Mouse (Mus musculus) myocyte (in vitro differentiated cells): ENCODE data around the gene Rab17. TPM values are rescaled to one million over a fixed set of nuclear protein-coding genes. Genes with fewer than 3 reads are reported as not detected.

Source experiments
- H3K27me3 ChIP-seq: one replicate; pipeline ENCODE4 v1.6.1; 2011; ENCODE audit not compliant: control insufficient read depth, insufficient read depth, insufficient read length
- H3K36me3 ChIP-seq: one replicate; pipeline ENCODE4 v1.6.1; 2011; ENCODE audit not compliant: control insufficient read depth, insufficient read depth
- H3K4me2 ChIP-seq: one replicate; pipeline ENCODE4 v1.6.1; 2011; ENCODE audit warnings: low read depth, control low read depth
- H3K4me3 ChIP-seq: one replicate; pipeline ENCODE4 v1.5.1; 2011; ENCODE audit warnings: mild to moderate bottlenecking, control low read depth, moderate library complexity
- H3K79me2 ChIP-seq: one replicate; pipeline ENCODE4 v1.6.1; 2011; ENCODE audit not compliant: control insufficient read depth, insufficient read depth
- H3ac ChIP-seq: one replicate; pipeline ENCODE4 v1.6.1; 2011; ENCODE audit not compliant: control insufficient read depth, insufficient read length
- CEBPB ChIP-seq: IDR thresholded peaks from 2 replicates; pipeline ENCODE4 v1.6.1; 2011; ENCODE audit warnings: mild to moderate bottlenecking, moderate library complexity; ENCODE audit not compliant: poor library complexity, insufficient read depth, severe bottlenecking
- E2F4 ChIP-seq: IDR thresholded peaks from one replicate; pipeline ENCODE4 v1.6.1; 2011; ENCODE audit warnings: mild to moderate bottlenecking, control low read depth, moderate library complexity; ENCODE audit not compliant: insufficient read depth
- MAX ChIP-seq: IDR thresholded peaks from one replicate; pipeline ENCODE4 v1.6.1; 2011; ENCODE audit warnings: low read depth, mild to moderate bottlenecking, control low read depth
- MYOD1 ChIP-seq, 3 experiments: IDR thresholded peaks; one replicate each; pipeline ENCODE4 v1.6.1; 2011; ENCODE audit warnings: control low read depth in 2 of 3, low read depth in 2 of 3, mild to moderate bottlenecking in 2 of 3, moderate library complexity in 1 of 3; ENCODE audit not compliant: insufficient read length in 2 of 3, control insufficient read depth in 1 of 3
- MYOG ChIP-seq, 3 experiments: IDR thresholded peaks; one replicate each; pipeline ENCODE4 v1.6.1; 2011; ENCODE audit warnings: control low read depth in 2 of 3, low read depth in 2 of 3, mild to moderate bottlenecking in 2 of 3; ENCODE audit not compliant: insufficient read length in 2 of 3, control insufficient read depth in 1 of 3, insufficient read depth in 1 of 3
- POLR2A ChIP-seq: IDR thresholded peaks from one replicate; pipeline ENCODE4 v1.6.1; 2011; ENCODE audit warnings: low read depth, mild to moderate bottlenecking, control low read depth, moderate library complexity; ENCODE audit not compliant: insufficient read length
- POLR2AphosphoS2 ChIP-seq: IDR thresholded peaks from one replicate; pipeline ENCODE4 v1.6.1; 2011; ENCODE audit warnings: low read depth, control low read depth; ENCODE audit not compliant: insufficient read length
- REST ChIP-seq: IDR thresholded peaks from one replicate; pipeline ENCODE4 v1.6.1; 2011; ENCODE audit warnings: mild to moderate bottlenecking, control low read depth, moderate library complexity; ENCODE audit not compliant: insufficient read depth, insufficient read length
- SRF ChIP-seq: IDR thresholded peaks from one replicate; pipeline ENCODE4 v1.6.1; 2011; ENCODE audit warnings: low read depth; ENCODE audit not compliant: control insufficient read depth, insufficient read length
- TCF12 ChIP-seq: IDR thresholded peaks from one replicate; pipeline ENCODE4 v1.6.1; 2011; ENCODE audit warnings: mild to moderate bottlenecking, control low read depth; ENCODE audit not compliant: poor library complexity, insufficient read depth, severe bottlenecking
- TCF3 ChIP-seq: IDR thresholded peaks from one replicate; pipeline ENCODE4 v1.6.1; 2011; ENCODE audit warnings: low read depth, control low read depth; ENCODE audit not compliant: insufficient read length
- USF1 ChIP-seq: IDR thresholded peaks from one replicate; pipeline ENCODE4 v1.6.1; 2011; ENCODE audit warnings: low read depth, mild to moderate bottlenecking, control low read depth, moderate library complexity
- polyA plus RNA-seq: library from polyadenylated mRNA; unstranded; fragments of >200 nt; fragmentation: generic; extraction: Trizol; gene quantifications from one replicate; pipeline ENCODE4 v1.2.1, GENCODE M21; 2012; ENCODE audit warnings: missing spikeins

The Rab17 gene
- polyA plus RNA-seq, 1 experiment = not detected

DNA sequence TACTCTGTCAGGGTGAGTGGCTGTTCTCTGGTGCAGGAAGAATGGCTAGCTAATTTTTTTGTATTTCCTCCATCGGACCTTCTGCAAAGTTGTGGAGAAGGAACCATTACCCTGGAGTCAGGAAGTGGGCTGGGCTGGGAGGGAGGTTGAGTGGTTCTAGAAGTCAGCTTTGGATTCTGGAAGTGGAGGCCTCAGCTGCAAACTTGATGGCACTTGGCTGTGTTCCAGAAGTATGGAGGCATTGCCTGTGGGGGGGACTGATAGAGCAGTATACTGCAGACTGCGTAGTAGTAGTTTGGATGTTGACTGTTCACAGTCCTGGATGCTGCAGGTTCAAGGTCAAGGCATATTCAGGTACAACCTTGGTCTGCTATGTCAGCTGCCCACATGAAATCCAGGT lies 41.3 kb upstream of the Rab17 start:
- no peaks in the 10 kb centered on the region for H3K27me3 ChIP-seq
- peaks cover 65% of the 10 kb centered on the region for H3K79me2 ChIP-seq
- TF ChIP-seq MYOD1 (IDR thresholded peaks at IDR 0.05; ENCODE audit: control insufficient read depth in 1 of 3, insufficient read length in 2 of 3, low read depth in 2 of 3) (no peak), TCF12 (no peak), CEBPB (no peak), SRF (no peak), TCF3 (no peak), POLR2A (no peak), MYOG (IDR thresholded peaks at IDR 0.05; ENCODE audit: control insufficient read depth in 1 of 3, insufficient read depth in 1 of 3, insufficient read length in 2 of 3, low read depth in 2 of 3) (no peak), E2F4 (no peak), MAX (no peak), REST (no peak)
- H3K36me3 ChIP-seq = no peaks in the 10 kb centered on the region
- no peak overlapping the region for H3K4me2 ChIP-seq
- no peak overlapping the region for H3K4me3 ChIP-seq
- no peak overlapping the region for H3ac ChIP-seq

DNA sequence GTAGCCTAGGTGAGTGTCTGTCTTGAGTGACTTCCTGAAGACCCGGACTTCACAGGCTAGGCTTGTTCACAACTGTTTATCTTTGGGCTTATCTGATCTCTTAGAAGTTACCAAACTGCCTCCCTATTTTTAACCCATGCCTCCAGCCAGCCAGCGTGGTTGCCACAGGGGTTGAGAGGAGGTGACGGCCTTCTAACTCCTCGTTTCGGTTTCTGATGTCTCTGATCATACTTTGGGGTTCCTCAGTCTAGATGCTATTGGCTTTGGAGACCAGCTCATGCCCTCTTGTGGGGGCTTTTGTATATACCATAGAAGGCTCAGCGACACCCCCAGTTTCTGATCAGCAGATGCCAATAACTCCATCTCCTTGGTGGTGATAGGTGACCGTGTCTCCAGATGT lies 40.8 kb upstream of the Rab17 start:
- Histone ChIP-seq H3K4me2 (no peak overlapping the region), H3K36me3 (no peaks in the 10 kb centered on the region), H3K4me3 (no peak overlapping the region)

DNA sequence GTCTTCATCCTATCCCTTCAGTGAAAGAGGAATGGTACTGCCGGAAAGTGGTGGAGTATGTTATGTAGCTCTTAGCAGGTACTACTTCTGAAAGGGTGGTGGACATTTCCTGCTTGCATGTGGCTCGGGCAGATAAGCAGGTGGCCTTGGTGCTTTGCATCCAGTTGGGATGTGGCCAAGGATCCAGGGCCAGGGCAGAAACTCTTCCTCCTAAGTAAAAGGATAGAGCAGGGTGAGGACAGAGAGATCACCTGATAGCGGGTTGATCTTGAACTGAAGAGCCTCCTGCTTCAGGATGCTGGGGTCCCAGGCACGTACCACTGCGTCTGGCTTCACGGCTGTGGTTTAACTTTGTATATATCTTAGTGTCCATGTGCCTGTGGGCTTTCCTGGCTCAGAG lies 39.8 kb upstream of the Rab17 start:
- Histone ChIP-seq H3K4me2 (no peak overlapping the region), H3ac (no peak overlapping the region), H3K79me2 (peaks cover 74% of the 10 kb centered on the region), H3K4me3 (no peak overlapping the region), H3K36me3 (no peaks in the 10 kb centered on the region), H3K27me3 (no peaks in the 10 kb centered on the region)
- TF ChIP-seq TCF3 (no peak), USF1 (no peak), MYOG (IDR thresholded peaks at IDR 0.05; ENCODE audit: control insufficient read depth in 1 of 3, insufficient read depth in 1 of 3, insufficient read length in 2 of 3, low read depth in 2 of 3) (no peak), MYOD1 (IDR thresholded peaks at IDR 0.05; ENCODE audit: control insufficient read depth in 1 of 3, insufficient read length in 2 of 3, low read depth in 2 of 3) (no peak)

More for the DNA sequence above, 40.8 kb upstream of the Rab17 start:
- TF ChIP-seq MAX (no peak), USF1 (no peak), SRF (no peak), TCF12 (no peak), POLR2AphosphoS2 (no peak), TCF3 (no peak), REST (no peak), POLR2A (no peak), E2F4 (no peak), MYOD1 (IDR thresholded peaks at IDR 0.05; ENCODE audit: control insufficient read depth in 1 of 3, insufficient read length in 2 of 3, low read depth in 2 of 3) (no peak), CEBPB (no peak), MYOG (IDR thresholded peaks at IDR 0.05; ENCODE audit: control insufficient read depth in 1 of 3, insufficient read depth in 1 of 3, insufficient read length in 2 of 3, low read depth in 2 of 3) (no peak)
- Histone ChIP-seq H3ac (no peak overlapping the region), H3K27me3 (no peaks in the 10 kb centered on the region), H3K79me2 (peaks cover 69% of the 10 kb centered on the region)

DNA sequence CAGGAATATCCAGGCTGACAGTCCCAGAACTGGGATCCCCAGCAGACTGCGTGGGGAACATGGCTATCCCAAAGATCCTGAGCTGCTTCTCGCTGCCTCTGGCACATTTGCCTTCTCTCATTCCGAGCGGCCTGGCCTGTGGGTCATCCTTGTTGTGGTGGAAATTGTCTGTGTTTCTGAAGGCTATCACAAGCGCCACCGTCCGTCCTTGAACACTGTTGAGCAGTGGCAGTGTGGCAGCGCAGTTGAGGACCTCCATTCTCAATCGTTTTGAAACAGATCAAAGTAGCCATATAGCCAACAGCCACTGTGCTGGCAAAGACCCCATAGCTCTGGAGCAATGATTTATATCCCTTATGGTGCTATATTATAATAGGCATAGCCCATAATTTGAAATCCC lies 39.3 kb upstream of the Rab17 start:
- H3K4me3 ChIP-seq = no peak overlapping the region
- H3ac ChIP-seq = no peak overlapping the region
- peaks cover 74% of the 10 kb centered on the region for H3K79me2 ChIP-seq
- H3K27me3 ChIP-seq = no peaks in the 10 kb centered on the region
- H3K4me2 ChIP-seq = no peak overlapping the region
- no peak for TF ChIP-seq MAX
- no peak for TF ChIP-seq REST
- no peak for TF ChIP-seq TCF3
- TF ChIP-seq USF1 = no peak
- TF ChIP-seq MYOG (IDR thresholded peaks at IDR 0.05; ENCODE audit: control insufficient read depth in 1 of 3, insufficient read depth in 1 of 3, insufficient read length in 2 of 3, low read depth in 2 of 3) = no peak
- TF ChIP-seq TCF12 = no peak
- TF ChIP-seq POLR2A = no peak
- no peak for TF ChIP-seq SRF
- TF ChIP-seq POLR2AphosphoS2 = no peak
- no peak for TF ChIP-seq MYOD1 (IDR thresholded peaks at IDR 0.05; ENCODE audit: control insufficient read depth in 1 of 3, insufficient read length in 2 of 3, low read depth in 2 of 3)
- TF ChIP-seq CEBPB = no peak
- no peaks in the 10 kb centered on the region for H3K36me3 ChIP-seq

DNA sequence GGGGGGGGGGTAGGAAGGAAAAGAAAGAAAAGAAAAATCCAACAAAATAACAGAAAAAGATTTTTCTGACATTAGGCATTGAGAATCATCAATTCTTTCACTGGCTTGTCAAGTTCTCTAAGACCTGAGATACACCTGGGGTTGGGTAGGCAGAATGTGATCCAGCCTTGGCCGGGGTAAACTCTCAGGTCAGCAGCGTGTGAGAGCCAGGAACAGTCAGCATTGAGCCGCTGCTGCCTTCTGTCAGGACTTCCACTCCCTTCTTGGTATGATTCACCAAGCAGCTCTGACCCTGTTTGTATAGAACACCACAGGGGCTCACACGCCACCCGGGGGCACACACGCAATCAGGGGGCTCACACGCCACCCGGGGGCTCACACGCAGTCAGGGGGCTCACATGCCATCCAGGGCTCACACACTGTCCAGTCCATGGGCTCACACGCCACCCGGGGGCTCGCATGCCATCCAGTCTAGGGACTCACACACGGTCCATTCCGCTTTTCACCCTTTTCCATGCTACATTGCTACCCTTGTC lies 38.8 kb upstream of the Rab17 start:
- H3ac ChIP-seq = no peak overlapping the region
- H3K4me2 ChIP-seq = no peak overlapping the region
- no peaks in the 10 kb centered on the region for H3K27me3 ChIP-seq
- H3K36me3 ChIP-seq = no peaks in the 10 kb centered on the region
- no peak overlapping the region for H3K4me3 ChIP-seq
- peaks cover 76% of the 10 kb centered on the region for H3K79me2 ChIP-seq
- TF ChIP-seq MYOD1 (IDR thresholded peaks at IDR 0.05; ENCODE audit: control insufficient read depth in 1 of 3, insufficient read length in 2 of 3, low read depth in 2 of 3) (no peak), TCF3 (no peak), MAX (no peak), CEBPB (no peak), SRF (no peak), USF1 (no peak), TCF12 (no peak), REST (no peak), POLR2A (no peak), MYOG (IDR thresholded peaks at IDR 0.05; ENCODE audit: control insufficient read depth in 1 of 3, insufficient read depth in 1 of 3, insufficient read length in 2 of 3, low read depth in 2 of 3) (no peak), POLR2AphosphoS2 (no peak), E2F4 (no peak)
